Mouse (Mus musculus) MEL (cell line): ENCODE data around the gene Nolc1. TPM values are rescaled to one million over a fixed set of nuclear protein-coding genes. Genes with fewer than 3 reads are reported as not detected.

Experiments used
- DNase-seq: peaks from one replicate; pipeline ENCODE4 v3.0.0; 2011; ENCODE audit warnings: low read depth, low spot score
- H3K27ac ChIP-seq: 2 replicates; pipeline ENCODE4 v1.5.1; 2012; ENCODE audit warnings: low read depth, mild to moderate bottlenecking, control low read depth, low read length, moderate library complexity; ENCODE audit not compliant: control insufficient read depth
- H3K27me3 ChIP-seq, 2 experiments: fragments of 150-350 bp in 1 of 2; sonication (generic) in 1 of 2; 2 replicates each; pipeline ENCODE4 v1.6.1; 2012; ENCODE audit warnings: low read length in 2 of 2, mild to moderate bottlenecking in 2 of 2, improper control_type of control experiment in 1 of 2, moderate library complexity in 1 of 2; ENCODE audit not compliant: insufficient read depth in 2 of 2, control insufficient read depth in 1 of 2
- H3K36me3 ChIP-seq, 2 experiments: 2 replicates each; pipeline ENCODE4 v1.6.1; 2012 to 2014; ENCODE audit warnings: low read length in 2 of 2, improper control_type of control experiment in 1 of 2, inconsistent platforms in 1 of 2, mild to moderate bottlenecking in 1 of 2; ENCODE audit not compliant: insufficient read depth in 2 of 2, control insufficient read depth in 1 of 2
- H3K4me1 ChIP-seq, 2 experiments: fragments of 150-350 bp in 1 of 2; sonication (generic) in 1 of 2; 2 replicates each; pipeline ENCODE4 v1.6.1; 2012; ENCODE audit warnings: low read length in 2 of 2, improper control_type of control experiment in 1 of 2, mild to moderate bottlenecking in 1 of 2; ENCODE audit not compliant: insufficient read depth in 2 of 2, control insufficient read depth in 1 of 2
- H3K4me3 ChIP-seq, 2 experiments: fragments of 150-350 bp in 1 of 2; sonication (generic) in 1 of 2; 2 replicates each; pipeline ENCODE4 v1.5.1; 2012; ENCODE audit warnings: low read depth in 2 of 2, low read length in 2 of 2, mild to moderate bottlenecking in 2 of 2, moderate library complexity in 2 of 2, control low read depth in 1 of 2, improper control_type of control experiment in 1 of 2; ENCODE audit not compliant: control insufficient read depth in 1 of 2, insufficient read depth in 1 of 2
- H3K79me2 ChIP-seq: 2 replicates; pipeline ENCODE4 v1.6.1; 2012; ENCODE audit warnings: mild to moderate bottlenecking, low read length, moderate library complexity; ENCODE audit not compliant: control insufficient read depth, poor library complexity, insufficient read depth
- H3K9ac ChIP-seq: 2 replicates; pipeline ENCODE4 v1.6.1; 2012; ENCODE audit warnings: low read depth, mild to moderate bottlenecking, control low read depth, low read length, moderate library complexity; ENCODE audit not compliant: control insufficient read depth, poor library complexity, severe bottlenecking
- H3K9me3 ChIP-seq: fragments of 150-350 bp; sonication (generic); replicated peaks from 2 replicates; pipeline ENCODE4 v1.6.1; 2012; ENCODE audit warnings: mild to moderate bottlenecking, low read length, improper control_type of control experiment, moderate library complexity; ENCODE audit not compliant: insufficient read depth
- BHLHE40 ChIP-seq: IDR thresholded peaks from 2 replicates; pipeline ENCODE4 v1.6.1; 2012; ENCODE audit warnings: low read depth, mild to moderate bottlenecking, inconsistent platforms, low read length, improper control_type of control experiment, borderline replicate concordance
- CTCF ChIP-seq, 3 experiments: IDR thresholded peaks in 2 of 3; conservative IDR thresholded peaks in 1 of 3; 2 replicates each; pipeline ENCODE4 v1.5.1; 2011 to 2012; ENCODE audit warnings: low read length in 3 of 3, low read depth in 2 of 3, mild to moderate bottlenecking in 2 of 3, improper control_type of control experiment in 1 of 3, inconsistent platforms in 1 of 3, mixed read lengths in 1 of 3, moderate library complexity in 1 of 3; ENCODE audit not compliant: control insufficient read depth in 1 of 3, insufficient read depth in 1 of 3, poor library complexity in 1 of 3, severe bottlenecking in 1 of 3
- E2F4 ChIP-seq: IDR thresholded peaks from 2 replicates; pipeline ENCODE4 v1.6.1; 2011; ENCODE audit warnings: low read depth, low read length, improper control_type of control experiment, borderline replicate concordance
- ELF1 ChIP-seq: IDR thresholded peaks from 2 replicates; pipeline ENCODE4 v1.6.1; 2014; ENCODE audit warnings: low read depth, mild to moderate bottlenecking, inconsistent platforms, low read length, improper control_type of control experiment, moderate library complexity
- EP300 ChIP-seq, 2 experiments: IDR thresholded peaks; 2 replicates each; pipeline ENCODE4 v1.6.1; 2011; ENCODE audit warnings: improper control_type of control experiment in 2 of 2, low read length in 2 of 2, low read depth in 1 of 2, mild to moderate bottlenecking in 1 of 2
- GATA1 ChIP-seq: IDR thresholded peaks from 2 replicates; pipeline ENCODE4 v1.6.1; 2011; ENCODE audit warnings: low read depth, low read length, improper control_type of control experiment
- HCFC1 ChIP-seq: IDR thresholded peaks from 2 replicates; pipeline ENCODE4 v1.6.1; 2012; ENCODE audit warnings: low read depth, mild to moderate bottlenecking, inconsistent platforms, low read length, improper control_type of control experiment, moderate library complexity
- JUND ChIP-seq: IDR thresholded peaks from 2 replicates; pipeline ENCODE4 v1.6.1; 2011; ENCODE audit warnings: low read depth, mild to moderate bottlenecking, improper control_type of control experiment, low read length
- KAT2A ChIP-seq: conservative IDR thresholded peaks from 2 replicates; pipeline ENCODE4 v1.6.1; 2012; ENCODE audit warnings: low read depth, low read length, improper control_type of control experiment, inconsistent platforms
- MAFK ChIP-seq: IDR thresholded peaks from 2 replicates; pipeline ENCODE4 v1.6.1; 2011; ENCODE audit warnings: low read depth, mild to moderate bottlenecking, low read length, improper control_type of control experiment, borderline replicate concordance
- MAX ChIP-seq: IDR thresholded peaks from 2 replicates; pipeline ENCODE4 v1.6.1; 2011; ENCODE audit warnings: low read length, improper control_type of control experiment
- MAZ ChIP-seq: IDR thresholded peaks from 2 replicates; pipeline ENCODE4 v1.6.1; 2012; ENCODE audit warnings: low read depth, mild to moderate bottlenecking, inconsistent platforms, low read length, improper control_type of control experiment
- MEF2A ChIP-seq: IDR thresholded peaks from 2 replicates; pipeline ENCODE4 v1.6.1; 2014; ENCODE audit warnings: low read depth, mild to moderate bottlenecking, inconsistent platforms, low read length, improper control_type of control experiment; ENCODE audit not compliant: poor library complexity, insufficient replicate concordance, severe bottlenecking; ENCODE audit errors: extremely low read depth
- MXI1 ChIP-seq: IDR thresholded peaks from 2 replicates; pipeline ENCODE4 v1.6.1; 2011; ENCODE audit warnings: mild to moderate bottlenecking, low read depth, low read length, improper control_type of control experiment
- MYB ChIP-seq: IDR thresholded peaks from 2 replicates; pipeline ENCODE4 v1.6.1; 2011; ENCODE audit warnings: mild to moderate bottlenecking, low read depth, low read length, improper control_type of control experiment
- MYC ChIP-seq: IDR thresholded peaks from 2 replicates; pipeline ENCODE4 v1.6.1; 2011; ENCODE audit warnings: low read depth, mild to moderate bottlenecking, low read length, improper control_type of control experiment, moderate library complexity
- NELFE ChIP-seq: IDR thresholded peaks from 2 replicates; pipeline ENCODE4 v1.6.1; 2011; ENCODE audit warnings: low read depth, low read length, improper control_type of control experiment
- NRF1 ChIP-seq: IDR thresholded peaks from 2 replicates; pipeline ENCODE4 v1.6.1; 2014; ENCODE audit warnings: low read depth, mild to moderate bottlenecking, inconsistent platforms, low read length, improper control_type of control experiment, moderate library complexity; ENCODE audit not compliant: poor library complexity, insufficient read depth, severe bottlenecking
- POLR2A ChIP-seq, 2 experiments: IDR thresholded peaks; 2 replicates each; pipeline ENCODE4 v1.6.1; 2011 to 2012; ENCODE audit warnings: low read length in 2 of 2, mild to moderate bottlenecking in 2 of 2, control low read depth in 1 of 2, improper control_type of control experiment in 1 of 2, low read depth in 1 of 2, moderate library complexity in 1 of 2; ENCODE audit not compliant: control insufficient read depth in 1 of 2, insufficient read depth in 1 of 2, poor library complexity in 1 of 2
- POLR2AphosphoS2 ChIP-seq: IDR thresholded peaks from 2 replicates; pipeline ENCODE4 v1.6.1; 2011; ENCODE audit warnings: low read length, improper control_type of control experiment
- RAD21 ChIP-seq: IDR thresholded peaks from 2 replicates; pipeline ENCODE4 v1.6.1; 2011; ENCODE audit warnings: mild to moderate bottlenecking, low read depth, low read length, improper control_type of control experiment
- RCOR1 ChIP-seq: IDR thresholded peaks from 2 replicates; pipeline ENCODE4 v1.6.1; 2012; ENCODE audit warnings: low read depth, mild to moderate bottlenecking, inconsistent platforms, low read length, improper control_type of control experiment
- SIN3A ChIP-seq: IDR thresholded peaks from 2 replicates; pipeline ENCODE4 v1.6.1; 2012; ENCODE audit warnings: low read length, improper control_type of control experiment, inconsistent platforms
- SMC3 ChIP-seq: IDR thresholded peaks from 2 replicates; pipeline ENCODE4 v1.6.1; 2011; ENCODE audit warnings: low read depth, low read length, improper control_type of control experiment
- TAL1 ChIP-seq: IDR thresholded peaks from 2 replicates; pipeline ENCODE4 v1.6.1; 2012; ENCODE audit warnings: mild to moderate bottlenecking, inconsistent platforms, low read length, moderate library complexity, mixed read lengths
- TBP ChIP-seq: IDR thresholded peaks from 2 replicates; pipeline ENCODE4 v1.8.0; 2011; ENCODE audit warnings: low read depth, low read length, improper control_type of control experiment
- TCF12 ChIP-seq: IDR thresholded peaks from 2 replicates; pipeline ENCODE4 v1.6.1; 2014; ENCODE audit warnings: low read depth, mild to moderate bottlenecking, inconsistent platforms, low read length, improper control_type of control experiment, moderate library complexity
- UBTF ChIP-seq: IDR thresholded peaks from 2 replicates; pipeline ENCODE4 v1.6.1; 2012; ENCODE audit warnings: low read depth, mild to moderate bottlenecking, inconsistent platforms, low read length, improper control_type of control experiment, moderate library complexity, borderline replicate concordance; ENCODE audit not compliant: insufficient read depth
- USF1 ChIP-seq: IDR thresholded peaks from 2 replicates; pipeline ENCODE4 v1.6.1; 2014; ENCODE audit warnings: low read depth, mild to moderate bottlenecking, inconsistent platforms, low read length, improper control_type of control experiment, moderate library complexity
- USF2 ChIP-seq, 2 experiments: IDR thresholded peaks; 2 replicates each; pipeline ENCODE4 v1.6.1; 2011 to 2012; ENCODE audit warnings: improper control_type of control experiment in 2 of 2, low read length in 2 of 2, borderline replicate concordance in 1 of 2, inconsistent platforms in 1 of 2, low read depth in 1 of 2, mild to moderate bottlenecking in 1 of 2; ENCODE audit not compliant: insufficient read depth in 1 of 2
- ZC3H11A ChIP-seq: IDR thresholded peaks from 2 replicates; pipeline ENCODE4 v1.6.1; 2012; ENCODE audit warnings: low read depth, mild to moderate bottlenecking, inconsistent platforms, low read length, improper control_type of control experiment
- ZKSCAN1 ChIP-seq: IDR thresholded peaks from 2 replicates; pipeline ENCODE4 v1.6.1; 2012; ENCODE audit warnings: low read depth, mild to moderate bottlenecking, inconsistent platforms, low read length, improper control_type of control experiment, moderate library complexity
- ZMIZ1 ChIP-seq: IDR thresholded peaks from 2 replicates; pipeline ENCODE4 v1.6.1; 2012; ENCODE audit warnings: low read depth, mild to moderate bottlenecking, inconsistent platforms, low read length, improper control_type of control experiment, moderate library complexity
- ZNF384 ChIP-seq: IDR thresholded peaks from 2 replicates; pipeline ENCODE4 v1.6.1; 2012; ENCODE audit warnings: low read depth, mild to moderate bottlenecking, inconsistent platforms, low read length, improper control_type of control experiment
- polyA plus RNA-seq, 2 experiments: library from polyadenylated mRNA; stranded (reverse) in 1 of 2; unstranded in 1 of 2; fragments of >175 nt in 1 of 2; fragments of >200 nt in 1 of 2; gene quantifications; 2 replicates each; pipeline versions ENCODE4 v1.2.1 to v1.2.4; 2012; ENCODE audit warnings: low replicate concordance in 2 of 2, low read depth in 1 of 2; ENCODE audit not compliant: insufficient read length in 2 of 2, insufficient read depth in 1 of 2, missing spikeins in 1 of 2
- total RNA-seq: library from RNA; depleted of rRNA; stranded (reverse); fragments of 300-350 nt; gene quantifications from 2 replicates; pipeline ENCODE4 v1.2.3, GENCODE M21; 2012; rRNA removed

The Nolc1 gene
- total RNA-seq (276 and 294 TPM in 2 replicates), polyA plus RNA-seq (100 to 1,000 TPM; 213 to 753 TPM)

DNA sequence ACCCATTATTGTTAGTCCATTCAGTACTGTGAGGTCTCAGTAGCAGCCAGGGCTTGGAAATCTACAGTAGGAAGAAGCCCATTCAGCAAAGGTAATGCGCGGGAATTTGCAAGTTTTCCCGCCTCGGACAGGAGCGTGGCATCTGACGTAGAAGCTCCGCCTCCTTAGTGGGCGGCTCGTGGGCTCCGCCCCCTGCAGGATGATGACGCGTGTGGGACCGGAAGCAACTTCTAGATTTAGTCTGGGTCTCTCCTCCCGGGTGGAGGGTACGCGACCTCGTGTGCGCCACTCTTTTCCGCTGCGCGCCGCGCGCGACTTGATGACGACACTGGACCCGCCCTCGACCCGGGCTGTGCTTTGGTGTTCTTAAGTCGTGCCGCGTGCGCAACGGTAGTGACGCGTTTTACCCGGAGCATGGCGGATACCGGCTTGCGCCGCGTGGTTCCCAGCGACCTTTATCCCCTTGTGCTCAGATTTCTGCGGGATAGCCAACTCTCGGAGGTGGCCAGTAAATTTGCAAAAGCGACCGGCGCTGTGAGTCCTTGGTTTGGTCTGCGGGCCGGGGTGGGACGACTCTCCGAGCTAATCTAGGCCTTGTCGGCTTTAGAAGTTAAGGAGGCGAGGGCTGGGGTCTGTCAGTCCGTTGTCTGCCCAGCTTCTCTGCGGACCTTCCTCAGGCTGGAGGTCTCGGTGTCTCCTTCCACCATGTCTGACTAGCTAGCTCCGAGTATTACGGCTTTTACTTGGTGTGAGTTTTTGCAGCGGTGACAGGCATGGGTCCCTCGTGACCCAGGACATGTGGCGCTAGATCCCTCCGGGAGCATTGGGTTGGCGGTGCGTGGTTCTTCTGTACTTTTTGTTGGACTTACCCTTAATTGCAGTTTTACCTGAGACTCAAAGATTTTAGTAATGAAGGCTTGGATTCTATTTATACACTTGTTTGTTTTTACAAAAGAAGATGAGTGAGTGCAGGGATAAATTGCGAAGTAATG lies at the start of gene Nolc1:
Gene Nolc1, plus strand, starts transcription at position 248 of the 992 bp plus-strand sequence.
- peaks cover 16 to 18% of the 10 kb centered on the region in 2 experiments for H3K36me3 ChIP-seq
- no peaks in the 10 kb centered on the region for H3K9me3 ChIP-seq
- peak within 1 kb of the TSS; percentile 83 for H3K9ac ChIP-seq
- DNase-seq, result peak; percentile 100
- peaks cover 2 to 10% of the 10 kb centered on the region in 2 experiments; a peak in 3 of 4 replicates for H3K4me1 ChIP-seq
- no peaks in the 10 kb centered on the region for H3K27me3 ChIP-seq
- peaks cover 42% of the 10 kb centered on the region for H3K79me2 ChIP-seq
- peak within 1 kb of the TSS; percentile 74 for H3K27ac ChIP-seq
- H3K4me3 ChIP-seq, result peak within 1 kb of the TSS; percentile 89 to 91
- TF ChIP-seq UBTF (0 out of 2 replicates have a peak, but pooled peaks have one; percentile 87), HCFC1 (peak; percentile 98), ELF1 (peak; percentile 92), KAT2A (peak; percentile 88), MAX (peak; percentile 98), ZC3H11A (no peak), ZMIZ1 (0 out of 2 replicates have a peak, but pooled peaks have one; percentile 57), EP300 (IDR thresholded peaks at IDR 0.05; ENCODE audit: low read depth in 1 of 2, low read length in 2 of 2) (no peak; a peak in 1 of 4 replicates), SMC3 (no peak), RAD21 (no peak), E2F4 (peak; percentile 100), USF2 (IDR thresholded peaks at IDR 0.05; ENCODE audit: borderline replicate concordance in 1 of 2, insufficient read depth in 1 of 2, low read depth in 1 of 2, low read length in 2 of 2) (no peak), RCOR1 (no peak), MYC (peak; percentile 100), MXI1 (peak; percentile 100), JUND (no peak), MYB (no peak), SIN3A (peak; percentile 99), MEF2A (no peak), POLR2A (IDR thresholded peaks at IDR 0.05; ENCODE audit: control insufficient read depth in 1 of 2, insufficient read depth in 1 of 2, low read depth in 1 of 2, low read length in 2 of 2, poor library complexity in 1 of 2) (peak; percentile 91 to 99), TBP (peak; percentile 88), ZNF384 (no peak), USF1 (peak; percentile 78), MAFK (no peak), TAL1 (no peak), NRF1 (peak; percentile 75), POLR2AphosphoS2 (peak; percentile 96), TCF12 (peak; percentile 70), NELFE (peak; percentile 97), ZKSCAN1 (no peak), GATA1 (no peak), MAZ (no peak; the same call in 1 of the 2 replicates), BHLHE40 (no peak), CTCF (IDR thresholded peaks at IDR 0.05 in 2 of 3, conservative IDR thresholded peaks at IDR 0.05 in 1 of 3; ENCODE audit: control insufficient read depth in 1 of 3, insufficient read depth in 1 of 3, low read depth in 2 of 3, low read length in 3 of 3, poor library complexity in 1 of 3, severe bottlenecking in 1 of 3) (no peak)
